Mouse (Mus musculus) E14TG2a.4 (cell line): ENCODE results near the gene Runx1.

Experiments used
- CTCF ChIP-seq: conservative IDR thresholded peaks from 2 replicates; pipeline ENCODE4 v1.5.1; 2014; ENCODE audit warnings: low read length
- NANOG ChIP-seq: IDR thresholded peaks from 2 replicates; pipeline ENCODE4 v1.6.1; 2014; ENCODE audit warnings: borderline replicate concordance, low read length, mixed read lengths
- POU5F1 ChIP-seq: IDR thresholded peaks from 2 replicates; pipeline ENCODE4 v1.6.1; 2014; ENCODE audit warnings: low read length, borderline replicate concordance

GRCm38 (mm10) chr16:92794197-92794596 is 31.8 kb downstream of the Runx1 start:
- TF ChIP-seq CTCF (no peak), POU5F1 (no peak), NANOG (no peak)
